Mouse (Mus musculus) neutrophil, adult 83 days (primary cell): ENCODE results near the gene Tent5c. TPM values are rescaled to one million over a fixed set of nuclear protein-coding genes. Genes with fewer than 3 reads are reported as not detected.

Experiments
- total RNA-seq, 2 experiments: library from RNA; stranded (reverse); gene quantifications; one replicate each; pipeline ENCODE4 v1.2.4; 2023

The Tent5c gene
- total RNA-seq = 1 to 10 TPM; 7.4 to 7.8 TPM

DNA sequence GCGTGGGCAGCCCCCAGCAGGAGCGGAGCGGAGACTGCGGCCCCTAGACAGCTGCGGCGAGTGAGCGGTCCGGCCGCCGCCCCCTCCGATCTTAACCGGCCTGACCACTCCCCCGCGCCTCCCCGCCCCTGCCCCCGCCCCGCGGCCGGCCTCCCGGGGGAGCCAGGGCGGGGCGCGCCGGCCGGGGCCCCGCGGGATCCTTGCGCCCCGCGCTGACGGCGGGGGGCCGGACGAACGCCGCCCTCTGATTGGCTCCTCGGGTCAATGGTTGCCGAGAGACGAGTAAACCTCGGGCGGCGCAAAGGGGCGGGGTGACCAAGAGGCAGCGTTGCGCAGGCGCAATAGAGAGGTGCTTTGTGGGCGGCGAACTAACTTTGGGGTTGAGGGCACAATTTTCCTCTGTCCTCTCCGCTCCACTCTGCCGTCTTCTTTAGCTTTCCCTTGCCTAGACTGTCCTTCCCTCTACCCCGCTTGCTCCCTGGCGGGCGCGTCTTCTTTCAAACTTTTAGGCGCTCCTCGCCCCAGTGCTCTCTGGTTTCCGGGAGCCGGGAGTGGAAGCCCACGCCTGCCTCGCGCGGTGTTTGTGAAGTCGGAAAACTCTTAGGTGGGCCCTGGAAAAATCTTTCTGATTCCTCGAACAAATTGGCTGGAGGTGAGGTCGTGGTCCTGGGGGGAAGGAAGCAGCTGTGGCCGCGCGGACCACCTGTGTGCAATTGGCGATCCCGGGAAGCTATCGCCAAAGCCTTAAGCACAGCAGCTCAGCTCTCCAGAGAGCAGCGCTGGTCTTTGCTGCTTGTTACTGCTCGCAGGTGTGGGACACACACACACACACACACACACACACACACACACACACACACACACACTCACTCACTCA lies at the start of gene Tent5c:
Gene Tent5c (minus strand): TSS at position 192 of the 877 bp plus-strand sequence.

Other genes with a start within 250 kb of the Tent5c start
- gene Man1a2, start 196.2 kb upstream of the Tent5c start, total RNA-seq = 10 to 100 TPM; 45.2 to 56.1 TPM